Mouse (Mus musculus) limb, embryonic 14.5 days (tissue): ENCODE results near the gene Slc22a3. TPM values are rescaled to one million over a fixed set of nuclear protein-coding genes. Genes with fewer than 3 reads are reported as not detected.

Experiments
- ATAC-seq: fragments of 200-750 bp; cut with Nextera tagmentation; 2 replicates; pipeline ENCODE4 v1.8.0; 2017; ENCODE audit warnings: low read depth, moderate number of reproducible peaks, moderate TSS enrichment; ENCODE audit not compliant: low FRiP score
- DNase-seq: peaks from one replicate; pipeline ENCODE4 v3.0.0-alpha.2; 2015; ENCODE audit warnings: low spot score
- H3K27ac ChIP-seq: fragments of 300-500 bp; sonication (generic); replicated peaks from 2 replicates; pipeline ENCODE4 v1.5.1; 2014; ENCODE audit warnings: low read depth, mild to moderate bottlenecking, low read length, moderate library complexity, mixed read lengths
- H3K27me3 ChIP-seq: fragments of 300-500 bp; sonication (generic); 2 replicates; pipeline ENCODE4 v1.6.1; 2014; ENCODE audit warnings: low read length, mixed read lengths; ENCODE audit not compliant: control insufficient read depth, insufficient read depth
- H3K36me3 ChIP-seq: fragments of 300-500 bp; sonication (generic); 2 replicates; pipeline ENCODE4 v1.6.1; 2014; ENCODE audit warnings: mild to moderate bottlenecking, low read length, moderate library complexity, mixed read lengths; ENCODE audit not compliant: control insufficient read depth, insufficient read depth
- H3K4me1 ChIP-seq: fragments of 300-500 bp; sonication (generic); 2 replicates; pipeline ENCODE4 v1.6.1; 2014; ENCODE audit warnings: antibody characterized with exemption, low read length, mixed read lengths; ENCODE audit not compliant: control insufficient read depth, insufficient read depth
- H3K4me2 ChIP-seq: fragments of 300-500 bp; sonication (generic); replicated peaks from 2 replicates; pipeline ENCODE4 v1.6.1; 2014; ENCODE audit warnings: low read depth, mild to moderate bottlenecking, low read length, moderate library complexity; ENCODE audit not compliant: severe bottlenecking
- H3K4me3 ChIP-seq: fragments of 300-500 bp; sonication (generic); replicated peaks from 2 replicates; pipeline ENCODE4 v1.5.1; 2014; ENCODE audit warnings: low read length
- H3K9ac ChIP-seq: fragments of 300-500 bp; sonication (generic); 2 replicates; pipeline ENCODE4 v1.6.1; 2014; ENCODE audit warnings: mild to moderate bottlenecking, low read depth, low read length, moderate library complexity; ENCODE audit not compliant: severe bottlenecking
- H3K9me3 ChIP-seq: fragments of 300-500 bp; sonication (generic); 2 replicates; pipeline ENCODE4 v1.6.1; 2016; ENCODE audit warnings: low read length; ENCODE audit not compliant: control insufficient read depth
- POLR2A ChIP-seq: fragments of 200-500 bp; IDR thresholded peaks from 2 replicates; pipeline ENCODE4 v1.8.0; 2012; ENCODE audit warnings: inconsistent platforms, mild to moderate bottlenecking, moderate library complexity, borderline replicate concordance; ENCODE audit not compliant: insufficient read depth, insufficient read length; ENCODE audit errors: extremely low read depth
- WGBS: fragments of 180-500 bp; shearing (Covaris S2); extraction: QIAGEN DNeasy Blood & Tissue Kit; methylation state at CpG from one replicate; pipeline ENCODE4 v1.1.7; 2014; 5-methylcytosine and 5-hydroxymethylcytosine counted together
- polyA plus RNA-seq, 2 experiments: library from polyadenylated mRNA; depleted of rRNA in 1 of 2; stranded (reverse) in 1 of 2; unstranded in 1 of 2; fragments of >200 nt; fragmentation: Nextera tagmentation in 1 of 2; extraction: Ambion mirVana in 1 of 2; gene quantifications; 2 replicates each; pipeline versions ENCODE4 v1.2.1 to v1.2.3; 2012 to 2014

Gene Slc22a3
- polyA plus RNA-seq, 2 experiments, result 1.5 to 2.2 TPM

- no peak overlapping the region for H3K27ac ChIP-seq
- H3K36me3 ChIP-seq, result no peaks in the 10 kb centered on the region
- H3K27me3 ChIP-seq, result peaks cover 40% of the 10 kb centered on the region
- no peaks in the 10 kb centered on the region for H3K9me3 ChIP-seq
- no peak overlapping the region for H3K4me2 ChIP-seq
- TF ChIP-seq POLR2A, result no peak
- ATAC-seq, result no peak
- no peak overlapping the region for H3K4me3 ChIP-seq
- no peak overlapping the region for H3K9ac ChIP-seq
- 25% methylated on average over 7 of the region's 7 CpGs for WGBS
- peaks cover 3% of the 10 kb centered on the region; the same call in 1 of the 2 replicates for H3K4me1 ChIP-seq
- DNase-seq, result no peak
Measured at GRCm38 (mm10) chr17:12508376-12508775, 872 bp upstream of the Slc22a3 start.

GRCm38 (mm10) chr17:12506903-12507563 lies 471 bp downstream of the Slc22a3 start:
- Histone ChIP-seq H3K27ac (no peak overlapping the region), H3K4me1 (peaks cover 3% of the 10 kb centered on the region; the same call in 1 of the 2 replicates), H3K9ac (peak overlapping the region; percentile 32; the same call in 1 of the 2 replicates), H3K36me3 (no peaks in the 10 kb centered on the region), H3K27me3 (peaks cover 40% of the 10 kb centered on the region), H3K9me3 (no peaks in the 10 kb centered on the region), H3K4me2 (peak overlapping the region; percentile 53), H3K4me3 (peak overlapping the region; percentile 35)
- DNase-seq (no peak), ATAC-seq (no peak)
- no peak for TF ChIP-seq POLR2A
- 3% methylated on average over 44 of the region's 65 CpGs for WGBS

- no peaks in the 10 kb centered on the region for H3K9me3 ChIP-seq
- H3K27me3 ChIP-seq, result peaks cover 40% of the 10 kb centered on the region
- ATAC-seq (no peak), DNase-seq (no peak)
- no peak overlapping the region for H3K9ac ChIP-seq
- H3K27ac ChIP-seq, result no peak overlapping the region
- 69% methylated on average over 6 of the region's 6 CpGs for WGBS
- no peak overlapping the region for H3K4me3 ChIP-seq
- no peak overlapping the region for H3K4me2 ChIP-seq
- TF ChIP-seq POLR2A, result no peak
- H3K4me1 ChIP-seq, result peaks cover 3% of the 10 kb centered on the region; the same call in 1 of the 2 replicates
- no peaks in the 10 kb centered on the region for H3K36me3 ChIP-seq
Measured at GRCm38 (mm10) chr17:12505708-12506107, 1.8 kb downstream of the Slc22a3 start.

- Histone ChIP-seq H3K4me2 (no peak overlapping the region), H3K9ac (no peak overlapping the region), H3K9me3 (no peaks in the 10 kb centered on the region), H3K27me3 (no peaks in the 10 kb centered on the region), H3K36me3 (no peaks in the 10 kb centered on the region), H3K27ac (no peak overlapping the region), H3K4me1 (no peaks in the 10 kb centered on the region), H3K4me3 (no peak overlapping the region)
- no peak for TF ChIP-seq POLR2A
- ATAC-seq (no peak), DNase-seq (no peak)
- WGBS, result 83% methylated on average over 8 of the region's 8 CpGs
Measured at GRCm38 (mm10) chr17:12499426-12499825, 8.1 kb downstream of the Slc22a3 start.

- Histone ChIP-seq H3K27me3 (no peaks in the 10 kb centered on the region), H3K4me1 (no peaks in the 10 kb centered on the region), H3K27ac (no peak overlapping the region), H3K9me3 (no peaks in the 10 kb centered on the region), H3K4me2 (no peak overlapping the region), H3K36me3 (no peaks in the 10 kb centered on the region), H3K9ac (no peak overlapping the region), H3K4me3 (no peak overlapping the region)
- DNase-seq (no peak), ATAC-seq (no peak)
- no peak for TF ChIP-seq POLR2A
- 43% methylated on average over 3 of the region's 3 CpGs for WGBS
Measured at GRCm38 (mm10) chr17:12495558-12495957, 11.9 kb downstream of the Slc22a3 start.
